Mouse (Mus musculus): Measurements from ENCODE around the gene Pold3. TPM values are rescaled to one million over a fixed set of nuclear protein-coding genes. Genes with fewer than 3 reads are reported as not detected.

Pold3 gene
- total RNA-seq (2022): 10 to 100 TPM; 21.5 to 31.9 (median 26.0) TPM

- DNase-seq: peak; percentile 98
Observed at GRCm38 (mm10) chr7:100121376-100121789, at the start of gene Pold3. Gene Pold3, minus strand, starts transcription at chr7:100121565.

GRCm38 (mm10) chr7:100170756-100171155 is 49.4 kb upstream of the Pold3 start:
- DNase-seq: no peak

GRCm38 (mm10) chr7:100168654-100169053 is 47.3 kb upstream of the Pold3 start:
- no peak for DNase-seq

- no peak for DNase-seq
Observed at GRCm38 (mm10) chr7:100163506-100163905, 42.1 kb upstream of the Pold3 start.

- DNase-seq: peak; percentile 29
Observed at GRCm38 (mm10) chr7:100160006-100160405, 38.6 kb upstream of the Pold3 start.

GRCm38 (mm10) chr7:100159105-100159841 is 37.9 kb upstream of the Pold3 start, which contains the start of gene Lipt2:
Gene Lipt2, plus strand, starts transcription at chr7:100159277.
- DNase-seq: peak; percentile 95

- DNase-seq: no peak
Observed at GRCm38 (mm10) chr7:100157669-100158068, 36.3 kb upstream of the Pold3 start.

- DNase-seq: peak; percentile 15
Observed at GRCm38 (mm10) chr7:100150626-100151025, 29.3 kb upstream of the Pold3 start.

- DNase-seq: no peak
Observed at GRCm38 (mm10) chr7:100150086-100150485, 28.7 kb upstream of the Pold3 start.

GRCm38 (mm10) chr7:100148586-100148985 is 27.2 kb upstream of the Pold3 start:
- no peak for DNase-seq

- no peak for DNase-seq
Observed at GRCm38 (mm10) chr7:100140591-100140990, 19.2 kb upstream of the Pold3 start.

- no peak for DNase-seq
Observed at GRCm38 (mm10) chr7:100138075-100138474, 16.7 kb upstream of the Pold3 start.

GRCm38 (mm10) chr7:100137038-100137437 is 15.7 kb upstream of the Pold3 start:
- DNase-seq: peak; percentile 50

GRCm38 (mm10) chr7:100132379-100132778 is 11.0 kb upstream of the Pold3 start:
- DNase-seq: no peak

- no peak for DNase-seq
Observed at GRCm38 (mm10) chr7:100130592-100130991, 9.2 kb upstream of the Pold3 start.

- no peak for DNase-seq
Observed at GRCm38 (mm10) chr7:100128262-100129041, 7.1 kb upstream of the Pold3 start.

GRCm38 (mm10) chr7:100126514-100126913 is 5.1 kb upstream of the Pold3 start:
- DNase-seq: no peak

GRCm38 (mm10) chr7:100125166-100125565 is 3.8 kb upstream of the Pold3 start:
- no peak for DNase-seq

- DNase-seq: no peak
Observed at GRCm38 (mm10) chr7:100124211-100124610, 2.8 kb upstream of the Pold3 start.

GRCm38 (mm10) chr7:100123486-100123885 is 2.1 kb upstream of the Pold3 start:
- peak; percentile 8 for DNase-seq

GRCm38 (mm10) chr7:100120791-100121261 is 539 bp downstream of the Pold3 start:
- DNase-seq: no peak

- no peak for DNase-seq
Observed at GRCm38 (mm10) chr7:100114279-100114678, 7.1 kb downstream of the Pold3 start.

- DNase-seq: no peak
Observed at GRCm38 (mm10) chr7:100113821-100114220, 7.5 kb downstream of the Pold3 start.

GRCm38 (mm10) chr7:100111506-100111905 is 9.9 kb downstream of the Pold3 start:
- DNase-seq: no peak

Data from adrenal gland, adult 8-10 months (tissue).